Mouse (Mus musculus) hindbrain, postnatal 0 days (tissue): ENCODE measurements around the gene Ifitm3. TPM values are rescaled to one million over a fixed set of nuclear protein-coding genes. Genes with fewer than 3 reads are reported as not detected.
"Not testable (repeated sequence)": the region's sequence is repeated elsewhere in the genome, so short reads cannot be mapped to it uniquely, and the experiment has no call there.

Source experiments
- ATAC-seq: fragments of 200-750 bp; cut with Nextera tagmentation; 2 replicates; pipeline ENCODE4 v1.8.0; 2017; ENCODE audit warnings: mild to moderate bottlenecking, moderate TSS enrichment, moderate library complexity
- DNase-seq: peaks from one replicate; pipeline ENCODE4 v3.0.0-alpha.2; 2015; ENCODE audit warnings: low spot score
- H3K27ac ChIP-seq: fragments of 300-500 bp; sonication (generic); 2 replicates; pipeline ENCODE4 v1.5.1; 2014; ENCODE audit warnings: mild to moderate bottlenecking
- H3K27me3 ChIP-seq: fragments of 300-500 bp; sonication (generic); 2 replicates; pipeline ENCODE4 v1.6.1; 2014; ENCODE audit warnings: low read length, mixed read lengths; ENCODE audit not compliant: insufficient read depth
- H3K36me3 ChIP-seq: fragments of 300-500 bp; sonication (generic); 2 replicates; pipeline ENCODE4 v1.6.1; 2014; ENCODE audit warnings: low read length, mixed read lengths; ENCODE audit not compliant: insufficient read depth
- H3K4me1 ChIP-seq: fragments of 300-500 bp; sonication (generic); 2 replicates; pipeline ENCODE4 v1.6.1; 2014; ENCODE audit warnings: antibody characterized with exemption, low read length, mixed read lengths; ENCODE audit not compliant: insufficient read depth
- H3K4me2 ChIP-seq: fragments of 300-500 bp; sonication (generic); 2 replicates; pipeline ENCODE4 v1.6.1; 2014; ENCODE audit warnings: low read depth, mild to moderate bottlenecking, low read length, moderate library complexity, mixed read lengths
- H3K4me3 ChIP-seq: fragments of 300-500 bp; sonication (generic); 2 replicates; pipeline ENCODE4 v1.5.1; 2014; ENCODE audit warnings: low read length
- H3K9ac ChIP-seq: fragments of 300-500 bp; sonication (generic); replicated peaks from 2 replicates; pipeline ENCODE4 v1.6.1; 2014; ENCODE audit warnings: mild to moderate bottlenecking, low read length, moderate library complexity, mixed read lengths
- H3K9me3 ChIP-seq: fragments of 300-500 bp; sonication (generic); 2 replicates; pipeline ENCODE4 v1.6.1; 2016; ENCODE audit warnings: low read length, mixed read lengths
- CTCF ChIP-seq: IDR thresholded peaks from 2 replicates; pipeline ENCODE4 v1.5.1; 2016; ENCODE audit warnings: antibody characterized with exemption, control low read depth, low read depth
- WGBS: fragments of 180-500 bp; shearing (Covaris S2); extraction: QIAGEN DNeasy Blood & Tissue Kit; methylation state at CpG from one replicate; pipeline ENCODE4 v1.1.7; 2014; 5-methylcytosine and 5-hydroxymethylcytosine counted together
- polyA plus RNA-seq: library from polyadenylated mRNA; unstranded; fragments of >200 nt; fragmentation: Nextera tagmentation; extraction: Ambion mirVana; gene quantifications from 2 replicates; pipeline ENCODE4 v1.2.1, GENCODE M21; 2015
- total RNA-seq: library from RNA; depleted of rRNA; stranded (reverse); fragments of >200 nt; gene quantifications from 2 replicates; pipeline ENCODE4 v1.2.3, GENCODE M21; 2014

Ifitm3 gene
- total and polyA plus RNA-seq, 2 experiments from 2014 or later = 29.3 to 92.8 TPM

DNA sequence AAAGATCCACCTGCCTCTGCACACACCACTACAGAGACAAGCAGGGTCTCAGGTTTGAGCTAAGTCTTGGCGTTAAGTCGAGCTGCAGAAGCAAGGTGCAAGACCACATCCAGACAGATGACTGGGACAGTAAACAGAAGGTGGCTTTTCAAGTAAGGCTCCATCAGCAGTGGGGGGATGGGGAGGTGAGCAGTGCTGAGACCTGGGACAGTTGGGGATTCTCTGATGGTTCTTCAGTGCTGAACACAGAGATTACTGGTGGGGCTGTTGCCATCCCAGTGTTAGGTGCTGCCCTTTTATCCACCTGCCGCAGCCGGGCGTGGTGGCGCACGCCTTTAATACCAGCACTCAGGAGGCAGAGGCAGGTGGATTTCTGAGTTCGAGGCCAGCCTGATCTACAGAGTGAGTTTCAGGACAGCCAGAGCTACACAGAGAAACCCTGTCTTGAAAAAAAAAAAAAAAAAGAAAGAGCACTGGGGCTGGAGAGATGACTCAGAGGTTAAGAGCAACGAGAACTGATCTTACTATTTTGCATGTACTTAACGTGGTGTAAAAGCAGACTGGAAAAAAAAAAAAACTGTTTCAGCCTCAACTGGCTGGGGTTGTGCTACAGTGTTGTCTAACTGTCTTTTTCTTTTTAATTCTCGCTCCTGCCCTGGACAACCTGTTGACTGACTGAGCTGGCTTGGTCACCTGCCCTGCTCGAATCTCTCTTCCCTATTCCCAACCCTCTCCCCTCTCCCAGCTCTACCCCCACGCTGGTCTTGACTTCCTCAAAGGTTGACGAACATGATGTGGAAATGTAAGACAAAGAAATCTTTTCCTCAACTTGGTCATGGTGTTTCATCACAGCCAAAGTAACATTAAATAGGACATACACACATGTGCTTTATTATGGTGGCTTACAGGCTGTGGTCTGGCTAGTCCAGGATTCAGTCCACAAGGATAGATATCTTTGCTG is 11.2 kb upstream of the Ifitm3 start:
- H3K4me1 ChIP-seq = peaks cover 10% of the 10 kb centered on the region; the same call in 1 of the 2 replicates
- WGBS = 88% methylated on average over 14 of the region's 14 CpGs
- no peak for ATAC-seq
- H3K4me2 ChIP-seq = no peak overlapping the region
- DNase-seq = no peak
- no peaks in the 10 kb centered on the region for H3K36me3 ChIP-seq
- H3K27me3 ChIP-seq = no peaks in the 10 kb centered on the region
- no peak for TF ChIP-seq CTCF
- no peak overlapping the region for H3K9ac ChIP-seq
- no peaks in the 10 kb centered on the region for H3K9me3 ChIP-seq
- H3K4me3 ChIP-seq = no peak overlapping the region
- H3K27ac ChIP-seq = no peak overlapping the region

DNA sequence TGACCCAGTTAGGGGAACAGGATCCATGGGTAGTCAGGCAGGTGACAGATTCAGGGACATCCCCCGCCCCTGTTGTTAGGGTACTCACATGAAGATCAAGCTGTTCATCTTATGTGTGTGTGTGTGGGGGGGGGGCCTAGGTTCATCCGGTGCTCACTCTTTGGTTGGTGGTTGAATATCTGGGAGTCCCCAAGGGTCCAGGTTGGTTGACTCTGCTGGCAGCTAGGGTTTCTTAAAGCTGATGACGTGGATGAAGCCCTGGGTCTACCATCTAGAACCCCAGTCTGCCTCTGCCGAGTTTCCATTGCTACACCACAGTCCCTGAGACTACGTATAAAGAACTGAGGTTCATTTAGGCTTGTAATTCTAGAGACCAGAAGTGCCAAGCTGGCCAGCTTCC is 8.5 kb upstream of the Ifitm3 start:
- ATAC-seq = no peak
- no peak overlapping the region for H3K9ac ChIP-seq

DNA sequence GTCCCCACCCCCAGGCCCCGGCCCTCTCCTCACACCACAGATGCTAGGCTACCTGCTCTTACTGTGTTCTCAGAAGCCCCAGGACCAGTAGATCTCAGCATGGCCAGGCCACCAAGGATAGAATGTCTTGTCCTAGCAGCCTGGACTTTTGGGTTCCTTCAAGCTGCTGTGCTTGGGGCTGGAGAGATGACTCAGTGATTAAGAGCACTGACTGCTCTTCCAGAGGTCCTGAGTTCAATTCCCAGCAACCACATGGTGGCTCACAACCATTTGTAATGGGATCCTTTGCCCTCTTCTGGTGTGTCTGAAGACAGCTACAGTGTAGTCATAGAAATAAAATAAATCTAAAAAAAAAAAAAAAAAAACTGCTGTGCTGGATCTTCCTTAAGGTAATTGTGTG is 7.3 kb upstream of the Ifitm3 start, which contains the start of gene Ifitm6:
Gene Ifitm6 (minus strand): TSS at position 101 of the 400 bp plus-strand sequence.
- H3K27me3 ChIP-seq, H3K9me3 ChIP-seq, ATAC-seq, H3K4me1 ChIP-seq, H3K9ac ChIP-seq, H3K4me3 ChIP-seq, H3K36me3 ChIP-seq, DNase-seq, H3K27ac ChIP-seq, H3K4me2 ChIP-seq: not testable (repeated sequence)
- WGBS = 86% methylated on average over 1 of the region's 1 CpGs

More for the DNA sequence above, 8.5 kb upstream of the Ifitm3 start:
- no peak for DNase-seq
- Histone ChIP-seq H3K27me3 (no peaks in the 10 kb centered on the region), H3K4me1 (no peaks in the 10 kb centered on the region), H3K36me3 (no peaks in the 10 kb centered on the region), H3K27ac (no peak overlapping the region), H3K4me2 (no peak overlapping the region), H3K4me3 (no peak overlapping the region), H3K9me3 (no peaks in the 10 kb centered on the region)
- TF ChIP-seq CTCF = no peak
- 87% methylated on average over 5 of the region's 5 CpGs for WGBS

DNA sequence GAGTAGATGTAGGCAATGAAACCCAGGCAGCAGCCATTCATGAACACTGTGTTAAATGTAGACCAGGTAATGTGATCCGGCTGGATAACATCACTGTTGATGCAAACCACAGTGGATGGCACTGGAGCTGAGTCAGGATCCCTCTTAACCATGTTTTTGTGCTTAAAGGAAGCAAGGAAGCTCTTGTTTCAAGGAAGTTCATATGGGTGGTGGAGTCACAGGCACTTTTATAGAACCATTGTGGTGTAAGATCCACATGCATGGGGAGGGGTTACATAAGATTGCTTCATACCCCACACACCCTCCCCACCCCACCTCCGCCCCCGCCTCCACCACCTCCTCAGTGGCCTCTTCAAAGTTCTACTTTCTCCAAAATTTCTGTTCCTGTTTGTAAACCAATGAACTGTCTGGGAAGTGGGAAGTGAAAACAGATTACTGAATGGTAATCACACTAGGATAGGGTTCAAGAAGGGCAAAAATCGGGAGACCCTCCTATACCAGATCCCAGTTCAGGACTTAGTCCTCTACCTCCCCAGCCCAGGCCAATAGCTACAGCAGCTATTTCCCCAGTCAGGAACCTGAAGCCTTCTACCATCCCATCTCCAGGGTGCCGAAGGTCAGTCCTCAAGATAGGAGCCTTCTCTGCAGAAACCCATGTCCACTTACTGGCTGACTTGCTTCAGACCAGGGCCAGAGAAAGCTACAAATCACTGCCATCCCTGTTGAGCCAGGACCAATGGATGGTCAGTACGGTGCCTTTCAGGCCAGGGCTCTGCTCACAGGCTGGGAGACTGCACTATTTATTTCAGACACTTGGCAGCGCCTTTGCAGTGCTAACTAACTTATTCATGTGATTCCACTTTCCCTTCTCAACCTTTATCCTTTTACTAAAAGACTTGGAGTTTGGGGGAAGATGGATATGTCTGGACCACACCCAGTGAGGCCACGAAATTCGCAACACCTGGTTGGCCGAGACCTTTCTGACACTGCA is 6.4 kb upstream of the Ifitm3 start:
- ATAC-seq = no peak

DNA sequence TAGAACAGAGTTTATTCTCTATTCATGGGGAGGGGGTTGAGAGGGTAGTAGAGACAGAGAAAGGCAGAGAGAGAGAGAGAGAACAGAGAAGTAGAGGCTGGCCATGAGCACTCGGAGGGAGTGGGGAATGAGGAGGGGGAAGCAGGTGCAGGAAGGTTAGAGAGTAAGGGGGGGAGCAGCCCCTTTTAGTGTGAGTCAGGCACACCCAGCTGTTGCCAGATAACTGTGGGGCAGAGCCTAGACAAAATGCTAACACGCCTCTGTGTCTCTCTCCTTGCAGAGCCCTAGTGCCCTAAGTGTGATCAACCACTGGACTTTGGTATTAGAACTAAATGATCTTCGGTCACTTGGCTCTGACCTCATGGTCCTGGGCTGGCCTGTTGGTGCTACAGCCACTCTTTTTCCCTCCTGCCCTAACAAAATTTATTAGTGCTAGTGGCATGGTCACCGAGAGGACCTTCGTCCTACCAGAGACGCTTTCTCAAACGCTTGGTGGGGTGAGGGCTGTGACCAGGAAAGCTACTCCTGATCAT is 734 bp upstream of the Ifitm3 start:
- Histone ChIP-seq H3K27ac (no peak overlapping the region), H3K4me3 (no peak overlapping the region), H3K4me2 (no peak overlapping the region), H3K4me1 (no peaks in the 10 kb centered on the region), H3K36me3 (no peaks in the 10 kb centered on the region), H3K9ac (no peak overlapping the region), H3K27me3 (no peaks in the 10 kb centered on the region), H3K9me3 (no peaks in the 10 kb centered on the region)
- DNase-seq (no peak), ATAC-seq (no peak)
- WGBS = 90% methylated on average over 7 of the region's 7 CpGs
- TF ChIP-seq CTCF = no peak

More for the DNA sequence above, 6.4 kb upstream of the Ifitm3 start:
- H3K4me2 ChIP-seq = no peak overlapping the region
- TF ChIP-seq CTCF = peak; percentile 29
- no peak overlapping the region for H3K9ac ChIP-seq
- no peak overlapping the region for H3K27ac ChIP-seq
- H3K9me3 ChIP-seq = no peaks in the 10 kb centered on the region
- 86% methylated on average over 10 of the region's 10 CpGs for WGBS
- no peaks in the 10 kb centered on the region for H3K27me3 ChIP-seq
- DNase-seq = no peak
- no peaks in the 10 kb centered on the region for H3K36me3 ChIP-seq
- H3K4me1 ChIP-seq = no peaks in the 10 kb centered on the region
- H3K4me3 ChIP-seq = no peak overlapping the region

DNA sequence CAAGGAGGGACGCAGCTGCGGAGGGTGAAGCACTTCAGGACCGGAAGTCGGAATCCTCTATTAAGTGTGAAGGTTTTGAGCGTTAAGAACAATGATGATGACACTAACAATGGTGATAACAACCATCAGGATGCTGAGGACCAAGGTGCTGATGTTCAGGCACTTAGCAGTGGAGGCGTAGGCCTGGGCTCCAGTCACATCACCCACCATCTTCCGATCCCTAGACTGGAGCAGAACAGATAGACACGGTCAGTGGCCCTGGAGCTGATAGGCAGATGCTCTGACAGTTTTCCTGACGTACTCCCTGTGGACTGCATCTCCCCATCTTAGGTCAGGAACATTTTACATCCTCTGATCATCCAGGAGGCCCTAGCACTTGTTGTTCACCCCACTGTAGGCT is 905 bp downstream of the Ifitm3 start:
- Histone ChIP-seq H3K4me1 (no peaks in the 10 kb centered on the region), H3K27ac (no peak overlapping the region), H3K9ac (no peak overlapping the region), H3K4me3 (0 out of 2 replicates have a peak overlapping the region, but pooled peaks have one; percentile 3), H3K27me3 (no peaks in the 10 kb centered on the region), H3K36me3 (no peaks in the 10 kb centered on the region), H3K9me3 (no peaks in the 10 kb centered on the region), H3K4me2 (peak overlapping the region; percentile 36)
- TF ChIP-seq CTCF = no peak
- 88% methylated on average over 9 of the region's 9 CpGs for WGBS
- ATAC-seq = no peak
- DNase-seq = no peak
